In the genomic region with DNA sequence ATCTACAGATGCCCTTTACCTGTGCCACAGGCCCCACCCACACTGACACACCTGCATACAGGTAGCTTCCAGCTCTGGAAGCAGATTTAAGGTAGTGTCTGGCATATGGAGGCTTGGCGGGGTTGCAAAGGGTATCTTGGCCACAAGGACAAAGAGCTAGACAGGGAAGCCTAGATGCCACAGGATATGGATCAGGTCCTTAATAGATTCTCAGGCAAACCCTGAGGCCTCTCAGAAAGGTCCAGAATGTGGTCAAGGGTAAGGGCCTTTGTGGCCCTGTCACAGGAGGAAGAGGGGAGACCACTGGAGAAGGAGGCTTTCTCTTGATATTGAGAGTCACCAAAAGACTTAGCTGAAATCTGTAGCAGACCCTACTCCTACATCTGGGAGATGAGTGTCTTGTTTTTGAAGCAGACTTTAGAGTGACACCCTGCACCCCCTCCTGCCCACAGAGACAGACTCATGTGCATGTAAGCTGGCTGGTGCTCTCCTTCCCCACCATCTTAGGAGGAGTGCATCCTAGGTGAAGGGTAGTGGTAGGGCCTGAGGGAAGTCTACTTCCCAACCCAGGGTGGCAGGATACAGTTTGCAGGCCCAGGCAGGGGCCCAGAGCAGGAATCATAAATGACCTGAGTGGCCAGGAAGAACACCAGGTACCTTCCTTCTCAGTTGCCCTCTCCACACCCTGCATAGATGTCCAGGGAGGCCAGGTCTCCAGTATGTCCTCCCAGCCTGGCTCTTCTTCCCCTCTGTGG, we compare ENCODE assay signal across 22 mouse cellular contexts.
"Had no signal": no experiment of that assay in that cellular context is flagged by ENCODE, and none has a peak within 500 bp of the region (broad histone marks: within the 10 kb centered on the region; RNA-seq: fewer than 3 reads in every experiment).

No protein-coding gene starts in this region.

- H3K27ac ChIP-seq: limb, embryonic 12.5 days; limb, embryonic 15.5 days; liver, embryonic 15.5 days; lung, embryonic 15.5 days; midbrain, embryonic 10.5 days; neural tube, embryonic 13.5 days; stomach, embryonic 15.5 days had no signal

- H3K36me3 ChIP-seq: limb, embryonic 12.5 days; limb, embryonic 15.5 days; liver, embryonic 15.5 days; lung, embryonic 15.5 days; midbrain, embryonic 10.5 days; neural tube, embryonic 13.5 days; stomach, embryonic 15.5 days had no signal

- H3K4me3 ChIP-seq: limb, embryonic 12.5 days; limb, embryonic 15.5 days; liver, embryonic 15.5 days; lung, embryonic 15.5 days; megakaryocyte, embryonic 14.5 days; midbrain, embryonic 10.5 days; neural tube, embryonic 13.5 days; stomach, embryonic 15.5 days had no signal

- H3K9me3 ChIP-seq: limb, embryonic 12.5 days; limb, embryonic 15.5 days; liver, embryonic 15.5 days; lung, embryonic 15.5 days; megakaryocyte, embryonic 14.5 days; midbrain, embryonic 10.5 days; neural tube, embryonic 13.5 days; stomach, embryonic 15.5 days had no signal

- H3K4me1 ChIP-seq: limb, embryonic 12.5 days; limb, embryonic 15.5 days; liver, embryonic 15.5 days; lung, embryonic 15.5 days; megakaryocyte, embryonic 14.5 days; stomach, embryonic 15.5 days had no signal

- H3K4me2 ChIP-seq: limb, embryonic 12.5 days; limb, embryonic 15.5 days; liver, embryonic 11.5 days; liver, embryonic 15.5 days; lung, embryonic 15.5 days; neural tube, embryonic 13.5 days; stomach, embryonic 15.5 days had no signal

- DNase-seq: kidney, adult 18-20 months; kidney, adult 9 months; kidney, postnatal 14 days; kidney, postnatal 4 days; left cerebral cortex, postnatal 4 days; lung, adult 18-20 months; lung, postnatal 10 days; lung, postnatal 36 days; midbrain, embryonic 14.5 days; retina, postnatal 1 day; right cerebral cortex, postnatal 25 days; spleen, adult 18-20 months; thymus, postnatal 36 days had no signal

- H3K9ac ChIP-seq: limb, embryonic 12.5 days; limb, embryonic 15.5 days; liver, embryonic 15.5 days; lung, embryonic 15.5 days; neural tube, embryonic 13.5 days; stomach, embryonic 15.5 days had no signal

- H3K27me3 ChIP-seq: limb, embryonic 15.5 days; liver, embryonic 15.5 days; lung, embryonic 15.5 days; neural tube, embryonic 13.5 days; stomach, embryonic 15.5 days had no signal
